Comparison of ENCODE assay signal across 8 mouse cellular contexts in genomic region chr1:180813409-180813884, GRCm38 (mm10). TPM values are rescaled to one million over a fixed set of nuclear protein-coding genes. Genes with fewer than 3 reads are reported as not detected.
A peak's percentile ranks its signal among the peaks of the same experiment; 100 is the strongest.
DNase-seq lines count a peak whose midpoint lies in the region; ATAC-seq lines count a peak whose summit lies in the region.

No protein-coding gene starts in this region.

- H3K36me3 ChIP-seq in heart, embryonic 14.5 days (ENCODE audit: control insufficient read depth, insufficient read depth, low read length): peaks cover 32% of the 10 kb centered on the region
- H3K36me3 ChIP-seq in liver, embryonic 12.5 days: peaks cover 30% of the 10 kb centered on the region
- H3K36me3 ChIP-seq in splenic B cell, adult 2 months (ENCODE audit: control insufficient read depth, insufficient read depth, low read length, poor library complexity, severe bottlenecking): peaks cover 13% of the 10 kb centered on the region

- H3K4me2 ChIP-seq in heart, embryonic 14.5 days (ENCODE audit: low read length): peak overlapping the region; percentile 77
- peak overlapping the region; percentile 87 for H3K4me2 ChIP-seq in liver, embryonic 12.5 days

- H3K4me3 ChIP-seq in heart, embryonic 14.5 days (ENCODE audit: control insufficient read depth in 1 of 2, insufficient read depth in 1 of 2, low read depth in 1 of 2, low read length in 2 of 2): peak overlapping the region; percentile 98 to 100
- H3K4me3 ChIP-seq in liver, embryonic 12.5 days: peak overlapping the region; percentile 89

- peak overlapping the region; percentile 100 for H3K27ac ChIP-seq in heart, embryonic 14.5 days (replicated peaks in 1 of 2; ENCODE audit: control insufficient read depth in 1 of 2, insufficient read depth in 1 of 2, low read depth in 2 of 2, low read length in 2 of 2)
- peak overlapping the region; percentile 100 for H3K27ac ChIP-seq in liver, embryonic 12.5 days

- WGBS in heart, embryonic 14.5 days: under 1% methylated on average over 52 of the region's 65 CpGs
- 1% methylated on average over 58 of the region's 65 CpGs for WGBS in liver, embryonic 12.5 days (ENCODE audit: insufficient replicate concordance)

- H3K4me1 ChIP-seq in heart, embryonic 14.5 days (ENCODE audit: control insufficient read depth in 2 of 2, insufficient read depth in 2 of 2, low read length in 2 of 2): peaks cover 5 to 42% of the 10 kb centered on the region in 2 experiments
- H3K4me1 ChIP-seq in liver, embryonic 12.5 days: peaks cover 67% of the 10 kb centered on the region

- DNase-seq in c-Kit-negative CD71-positive TER-119-positive erythroid progenitor cells, embryonic 14.5 days (ENCODE audit: low read depth, low spot score): peak; percentile 92
- DNase-seq in fibroblast of lung, adult 2 months (ENCODE audit: low read depth): peak; percentile 58
- peak; percentile 96 for DNase-seq in kidney, postnatal 14 days
- peak; percentile 96 for DNase-seq in naive thymus-derived CD4-positive, alpha-beta T cell, adult 2 months (ENCODE audit: low read depth)
- DNase-seq in splenic B cell, adult 2 months (ENCODE audit: low read depth, low spot score): peak; percentile 96

- peak overlapping the region; percentile 100 for H3K9ac ChIP-seq in heart, embryonic 14.5 days (ENCODE audit: low read length)
- peak overlapping the region; percentile 99 for H3K9ac ChIP-seq in liver, embryonic 12.5 days

- ATAC-seq in CD4-positive, CD25-positive, alpha-beta regulatory T cell, adult 4 months: peak; percentile 80
- ATAC-seq in heart, embryonic 14.5 days (ENCODE audit: insufficient number of reproducible peaks, insufficient read depth, low FRiP score, low read depth): peak; percentile 94
- ATAC-seq in liver, embryonic 12.5 days: peak; percentile 84

- H3K9me3 ChIP-seq in heart, embryonic 14.5 days (ENCODE audit: control insufficient read depth, low read length): no peaks in the 10 kb centered on the region
- H3K9me3 ChIP-seq in liver, embryonic 12.5 days (replicated peaks): no peaks in the 10 kb centered on the region

- no peaks in the 10 kb centered on the region for H3K27me3 ChIP-seq in heart, embryonic 14.5 days (ENCODE audit: control insufficient read depth, insufficient read depth, low read length)
- no peaks in the 10 kb centered on the region for H3K27me3 ChIP-seq in liver, embryonic 12.5 days (replicated peaks)
- H3K27me3 ChIP-seq in splenic B cell, adult 2 months (ENCODE audit: control insufficient read depth, insufficient read depth, low read length, poor library complexity, severe bottlenecking): no peaks in the 10 kb centered on the region

RNA-seq across cellular contexts. Expression of gene H3f3a, which starts 0.3 kb away (rescaled TPM):
- 100 to 1,000 TPM; 579 to 648 TPM for polyA plus RNA-seq in CD4-positive, CD25-positive, alpha-beta regulatory T cell, adult 4 months (2017; shearing (Covaris generic))
- 1,749 and 1,827 TPM in 2 replicates for polyA plus RNA-seq in heart, embryonic 14.5 days (2014; fragmentation: Nextera tagmentation; extraction: Ambion mirVana)
- polyA plus RNA-seq in liver, embryonic 12.5 days (2016; fragmentation: Nextera tagmentation; extraction: Ambion mirVana): 1,997 and 2,057 TPM in 2 replicates

RNA-seq across cellular contexts. Expression of gene Sde2, which starts 37.5 kb away (rescaled TPM):
- polyA plus RNA-seq in CD4-positive, CD25-positive, alpha-beta regulatory T cell, adult 4 months (2017; shearing (Covaris generic)): 10 to 100 TPM; 44.4 to 50.2 TPM
- 22.3 TPM in 2 replicates for polyA plus RNA-seq in heart, embryonic 14.5 days (2014; fragmentation: Nextera tagmentation; extraction: Ambion mirVana)
- polyA plus RNA-seq in liver, embryonic 12.5 days (2016; fragmentation: Nextera tagmentation; extraction: Ambion mirVana): 39.2 and 39.4 TPM in 2 replicates

Comparison
In these comparisons a context has a peak if more than half of its experiments do, and no peak if none do; other contexts are left out.
1. Peak in every context shown above with its lines: DNase-seq, ATAC-seq, H3K4me3 ChIP-seq and H3K27ac ChIP-seq.